Mouse (Mus musculus) v-Abl transformed pro-B cells (cell line): ENCODE measurements at regions not wholly inside any gene's neighbourhood (a gene's known extent, or its start where the extent isn't known, plus 50 kb on each side); places are given as distances from the start of the nearest gene placed in this dataset.

ENCODE experiments used
- in situ Hi-C, 2 experiments: fragments of 400-800 bp; cut with MboI; formaldehyde crosslinking; loops; one replicate each; pipeline ENCODE4 v1.15.1; 2025; ENCODE audit not compliant: unreplicated experiment in 2 of 2

DNA sequence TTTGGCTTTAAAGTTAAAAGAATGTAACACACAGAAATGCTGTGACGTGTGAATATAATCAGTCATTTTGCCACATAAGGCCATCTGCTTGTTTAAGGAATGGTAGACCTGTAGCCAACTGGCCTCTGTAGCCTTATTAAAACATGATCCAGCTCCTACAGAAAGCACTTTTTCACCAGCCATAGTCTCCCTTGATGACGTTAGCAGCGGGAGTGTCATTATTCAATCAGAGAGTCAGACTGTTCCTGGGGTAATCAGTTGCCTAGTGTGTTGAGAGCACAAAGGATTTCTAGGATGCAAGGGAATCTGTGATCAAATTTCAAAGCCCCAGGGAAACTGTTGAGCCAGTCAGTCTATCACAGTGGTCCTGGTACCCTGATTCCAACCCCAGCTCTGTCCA is 260.3 kb upstream of the Rag2 start:
- in situ Hi-C loops: no loop called here

DNA sequence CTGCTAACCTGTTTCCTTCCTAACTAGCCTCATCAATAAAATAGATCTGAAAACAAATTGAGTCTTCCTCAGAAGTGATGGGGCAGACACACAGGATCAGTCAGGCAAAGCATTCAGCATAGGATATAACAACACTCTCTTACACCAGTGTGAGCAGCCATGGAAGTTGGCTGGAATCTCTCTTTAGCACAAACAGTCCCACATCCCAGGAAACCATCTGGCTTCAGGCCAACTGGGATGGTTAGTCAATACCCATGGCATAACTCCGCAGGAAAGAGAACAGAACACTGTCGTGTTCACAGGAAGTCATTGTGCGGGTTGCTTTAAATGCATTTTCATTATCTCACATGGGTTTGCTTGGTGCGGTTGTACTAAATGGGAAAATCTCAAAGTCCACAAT is 256.2 kb upstream of the Rag2 start:
- in situ Hi-C loops: no loop called here

DNA sequence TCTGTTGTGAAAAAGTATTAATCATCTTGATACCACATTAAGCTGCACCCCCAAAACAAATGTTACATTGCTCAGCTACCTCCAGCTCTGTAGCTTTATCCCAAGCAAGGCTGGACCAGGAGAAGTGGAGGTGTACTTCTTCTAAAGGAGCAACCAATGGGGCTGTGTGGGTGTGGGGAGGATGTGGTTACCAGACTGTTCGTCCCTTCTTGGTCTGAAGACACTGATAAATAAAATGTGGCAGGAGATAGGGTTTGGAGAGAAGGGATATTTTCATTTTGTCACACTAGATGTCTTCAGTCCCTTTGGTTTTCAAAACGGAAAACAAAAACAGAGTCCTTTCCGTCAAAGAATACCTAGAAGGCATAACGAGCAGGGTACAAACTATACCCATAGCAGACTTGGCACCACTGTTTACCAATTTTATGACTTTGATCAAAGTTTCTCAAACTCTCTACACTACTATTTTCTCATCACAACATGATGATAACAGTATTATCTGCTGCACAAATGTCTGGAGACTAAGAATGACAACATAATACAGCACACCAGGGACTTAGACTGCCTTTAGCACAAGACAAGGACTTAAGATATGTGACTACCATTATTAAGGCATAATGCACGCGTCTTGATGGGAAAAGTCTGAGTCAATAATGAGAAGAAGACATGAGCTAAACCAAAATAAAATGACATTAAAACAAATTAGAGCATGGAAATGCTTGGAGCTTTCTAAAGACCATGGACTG is 253.4 kb upstream of the Rag2 start:
- in situ Hi-C loops: no loop called here

DNA sequence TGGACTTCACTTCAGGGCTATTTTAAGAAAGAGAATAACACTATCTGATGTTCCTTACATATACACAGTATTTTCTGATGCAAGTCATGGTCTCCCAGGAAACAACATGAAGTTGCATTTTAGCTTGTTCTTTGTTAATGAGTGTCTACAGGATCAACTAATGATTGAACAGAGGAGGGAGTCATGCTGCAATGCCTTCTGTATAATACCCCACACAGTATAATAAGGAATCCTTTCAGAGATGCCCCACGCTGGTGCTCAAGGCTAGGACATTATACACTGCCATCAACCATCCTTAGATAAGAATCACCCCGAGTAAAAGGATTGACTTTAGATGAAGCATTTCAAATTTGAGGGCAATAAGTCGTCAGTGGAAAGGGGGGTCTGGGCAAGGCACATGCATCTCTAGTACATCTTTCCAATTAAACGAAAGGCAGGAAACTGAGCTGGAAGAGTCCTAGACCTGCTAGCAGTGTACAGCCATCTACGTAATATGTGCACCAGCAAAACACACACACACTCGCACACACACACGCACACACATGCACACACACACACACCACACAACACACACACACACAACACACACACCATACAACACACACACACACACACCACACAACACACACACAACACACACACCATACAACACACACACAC is 252.6 kb upstream of the Rag2 start:
- in situ Hi-C loops: no loop called here

DNA sequence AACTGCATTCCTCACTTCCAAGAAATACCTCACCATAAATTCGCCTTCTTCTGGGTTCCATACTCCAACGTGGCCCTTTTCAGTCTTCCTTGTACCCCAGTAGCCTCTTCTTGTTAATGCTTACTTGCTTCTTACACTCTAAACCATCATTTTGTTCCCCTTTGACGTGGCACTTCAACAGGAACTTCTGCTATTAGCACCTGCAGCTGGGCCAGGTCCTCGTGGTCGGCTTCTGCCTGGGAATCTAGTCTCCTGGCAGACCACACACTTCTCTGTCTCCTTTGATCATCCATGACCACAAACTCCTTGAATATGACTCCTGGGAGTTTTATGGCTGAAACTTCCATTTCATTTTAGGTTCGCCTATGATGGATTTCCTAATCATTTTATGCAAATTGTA is 243.9 kb upstream of the Rag2 start:
- in situ Hi-C loops: no loop called here

DNA sequence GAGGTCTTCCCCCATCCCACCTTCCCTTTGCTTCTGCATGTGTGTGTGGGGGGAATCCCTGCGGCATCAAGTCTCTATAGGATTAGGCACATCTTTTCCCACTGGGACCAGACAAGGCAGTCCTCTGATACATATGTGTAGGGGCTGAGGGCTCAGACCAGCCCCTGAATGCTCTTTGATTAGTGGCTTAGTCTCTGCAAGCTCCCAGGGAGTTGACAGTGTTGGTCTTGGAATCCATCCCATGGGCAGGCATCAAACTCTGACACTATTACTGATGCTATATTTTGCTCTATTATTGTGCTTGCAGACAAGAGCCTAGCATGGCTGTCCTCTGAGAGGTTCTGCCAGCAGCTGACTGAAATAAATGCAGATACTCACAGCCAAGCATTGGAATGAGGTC is 209.5 kb upstream of the Rag2 start:
- in situ Hi-C loops: no loop called here

DNA sequence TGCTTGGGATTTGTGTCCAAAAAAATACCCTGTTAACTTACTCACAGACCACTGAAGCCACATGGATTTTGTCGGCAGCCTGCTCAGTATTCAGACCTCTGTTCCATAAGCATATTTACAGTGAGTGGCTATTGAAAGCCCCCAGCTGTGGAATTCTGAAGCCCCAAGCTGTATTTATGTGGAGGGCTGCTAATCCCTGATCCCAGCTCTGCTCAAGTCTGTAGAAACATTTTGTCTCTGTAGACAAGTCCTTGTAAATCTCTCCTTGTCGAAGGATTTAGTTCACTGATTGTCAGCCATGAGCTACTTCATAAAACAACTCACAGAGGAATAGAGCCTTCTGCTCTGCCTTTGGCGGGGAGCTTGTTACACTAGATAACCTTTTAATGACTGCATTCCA is 207.8 kb upstream of the Rag2 start:
- in situ Hi-C loops: no loop called here

DNA sequence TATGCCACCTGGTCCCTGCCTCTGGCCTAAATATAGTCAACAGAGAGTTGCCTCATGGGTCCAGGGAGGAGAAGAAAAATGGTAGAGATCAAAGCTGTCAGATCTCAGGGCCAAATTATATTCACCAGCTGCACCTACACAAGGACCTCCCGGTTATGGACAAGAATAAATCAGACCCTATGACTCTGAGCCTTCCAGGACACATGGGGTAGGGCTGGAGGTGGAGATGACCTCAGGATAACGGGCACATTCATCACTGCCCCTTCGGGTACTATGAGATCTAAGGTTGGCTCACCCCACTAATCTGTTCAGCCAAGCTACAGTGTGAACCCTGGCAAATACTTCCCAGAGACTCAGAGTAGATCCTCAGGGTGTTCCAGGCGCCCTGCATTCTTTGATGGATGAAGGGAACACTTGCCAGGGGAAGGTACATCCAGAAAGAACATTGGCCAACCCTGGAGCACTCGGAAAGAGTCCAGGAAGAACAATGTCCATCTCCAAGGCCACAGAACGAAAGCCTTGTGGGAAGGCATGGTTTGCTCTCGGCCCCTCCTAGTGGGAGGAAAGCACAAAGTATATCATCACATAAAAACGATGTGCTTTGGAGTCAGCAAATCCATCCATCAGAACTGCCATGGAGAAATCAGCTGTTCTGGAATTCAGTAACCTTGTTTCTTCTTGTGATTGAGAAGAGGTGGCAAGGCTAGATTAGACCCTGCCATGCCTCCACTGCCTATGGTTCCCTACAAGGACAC is 191.2 kb upstream of the Rag2 start:
- in situ Hi-C loops: no loop called here

DNA sequence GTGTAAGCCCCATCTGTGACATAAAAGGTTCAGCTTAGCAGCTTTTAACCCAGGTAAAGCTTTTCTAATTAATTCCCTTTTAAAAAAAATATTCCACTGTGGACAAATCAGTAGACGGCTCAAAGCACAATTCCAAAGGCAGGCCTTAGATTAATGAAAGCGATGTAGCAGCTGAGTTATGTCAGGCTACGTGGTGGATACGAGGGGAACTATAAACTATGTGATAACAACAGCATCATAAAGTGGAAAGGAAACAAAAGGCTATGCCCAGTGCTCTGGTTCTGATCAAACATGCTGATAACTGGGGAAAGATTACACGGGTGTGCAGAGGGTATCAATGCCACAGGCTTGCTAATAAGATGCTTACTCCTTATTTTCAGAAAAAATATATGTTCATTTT is 184.3 kb upstream of the Rag2 start:
- in situ Hi-C loops: no loop called here

DNA sequence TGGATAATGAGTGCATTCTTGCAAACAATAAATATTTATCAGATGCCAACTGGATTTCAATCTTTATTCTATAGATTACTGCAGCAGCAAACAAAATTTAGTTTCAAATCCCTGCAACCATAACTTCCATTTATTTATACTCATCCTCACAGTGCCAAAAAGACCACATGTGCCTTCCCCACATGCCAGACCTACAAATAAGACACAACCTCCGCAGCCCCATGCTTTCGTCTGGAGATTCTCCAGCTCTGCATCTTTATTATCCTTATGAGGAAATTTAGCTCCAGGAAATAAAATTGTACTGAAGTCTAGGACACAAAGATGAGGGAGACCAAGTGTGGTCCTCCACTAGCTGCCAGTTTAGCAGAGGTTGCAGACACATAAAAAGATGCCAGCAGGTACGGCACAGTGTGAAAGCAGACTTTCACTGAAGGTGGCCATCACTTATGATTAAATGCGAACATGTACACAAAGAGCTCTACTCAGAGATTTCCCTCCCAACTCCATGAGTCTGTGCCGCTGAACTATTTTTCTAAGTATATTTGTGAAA is 183.4 kb upstream of the Rag2 start:
- in situ Hi-C loops: no loop called here

DNA sequence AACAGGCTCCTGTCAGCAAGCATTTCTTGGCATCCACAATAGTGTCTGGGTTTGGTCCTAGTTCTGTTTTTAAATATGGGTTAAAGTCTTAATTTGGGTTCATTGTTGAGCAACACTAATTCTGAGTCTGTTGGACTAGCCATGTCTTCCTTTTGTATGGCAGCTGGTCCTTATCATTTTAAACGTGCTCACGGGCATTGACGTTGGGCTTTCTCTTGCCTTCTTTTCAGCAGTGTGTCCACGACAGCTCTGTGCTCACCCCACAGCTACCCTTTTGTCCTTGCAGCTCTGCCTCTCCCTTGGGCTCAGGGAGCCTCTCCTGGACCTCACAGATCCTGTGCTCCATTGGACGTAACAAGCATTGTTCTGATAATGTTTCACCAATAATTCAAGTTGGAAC is 168.9 kb upstream of the Rag2 start:
- in situ Hi-C loops: loop anchor here (25.0 kb wide), 4 partner anchors 382 to 1882 kb away; partner anchors contain the start of gene Fjx1 (in 1 of the 2)

DNA sequence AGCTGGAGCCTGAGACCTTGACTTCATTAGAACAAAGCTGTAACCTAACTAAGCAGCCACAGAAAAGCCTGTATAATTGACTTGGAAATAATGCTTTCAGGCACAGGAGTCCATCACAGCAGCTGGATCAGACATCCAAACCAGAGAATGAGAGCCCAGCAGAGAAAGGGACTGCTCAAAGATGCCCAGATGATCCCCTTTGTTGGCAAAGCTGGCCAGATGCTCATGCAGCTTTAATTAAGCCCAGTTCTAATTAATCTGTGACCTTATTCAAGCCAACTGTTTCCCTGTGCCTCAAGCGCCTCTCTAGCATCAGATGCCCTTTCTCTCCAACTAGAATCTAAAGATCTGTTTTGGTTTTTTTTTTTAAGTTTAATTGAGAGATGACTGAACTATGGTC is 165.6 kb upstream of the Rag2 start:
- in situ Hi-C loops: loop anchor here (25.0 kb wide), 4 partner anchors 378 to 1878 kb away; partner anchors contain the start of gene Fjx1 (in 1 of the 2)

DNA sequence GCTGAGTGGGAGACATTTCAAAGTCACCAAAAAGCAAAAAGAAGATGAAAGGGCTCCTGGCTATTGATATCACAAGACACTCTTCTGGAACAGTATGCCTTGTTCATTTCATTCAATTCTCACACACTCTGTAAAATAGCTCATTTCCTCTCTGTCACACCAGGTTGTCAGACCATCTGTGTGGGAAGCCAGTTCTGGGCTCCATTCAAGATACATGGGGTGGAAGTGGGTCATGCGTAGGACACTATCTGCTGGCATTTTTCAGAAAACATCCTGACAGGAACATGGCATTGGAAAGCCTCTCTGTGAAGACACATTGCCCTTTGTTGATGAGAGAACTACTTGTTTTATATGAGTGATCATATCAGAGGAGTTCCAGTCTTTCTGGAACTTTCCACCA is 162.1 kb upstream of the Rag2 start:
- in situ Hi-C loops: loop anchor here (25.0 kb wide), 4 partner anchors 375 to 1875 kb away; partner anchors contain the start of gene Fjx1 (in 1 of the 2)

DNA sequence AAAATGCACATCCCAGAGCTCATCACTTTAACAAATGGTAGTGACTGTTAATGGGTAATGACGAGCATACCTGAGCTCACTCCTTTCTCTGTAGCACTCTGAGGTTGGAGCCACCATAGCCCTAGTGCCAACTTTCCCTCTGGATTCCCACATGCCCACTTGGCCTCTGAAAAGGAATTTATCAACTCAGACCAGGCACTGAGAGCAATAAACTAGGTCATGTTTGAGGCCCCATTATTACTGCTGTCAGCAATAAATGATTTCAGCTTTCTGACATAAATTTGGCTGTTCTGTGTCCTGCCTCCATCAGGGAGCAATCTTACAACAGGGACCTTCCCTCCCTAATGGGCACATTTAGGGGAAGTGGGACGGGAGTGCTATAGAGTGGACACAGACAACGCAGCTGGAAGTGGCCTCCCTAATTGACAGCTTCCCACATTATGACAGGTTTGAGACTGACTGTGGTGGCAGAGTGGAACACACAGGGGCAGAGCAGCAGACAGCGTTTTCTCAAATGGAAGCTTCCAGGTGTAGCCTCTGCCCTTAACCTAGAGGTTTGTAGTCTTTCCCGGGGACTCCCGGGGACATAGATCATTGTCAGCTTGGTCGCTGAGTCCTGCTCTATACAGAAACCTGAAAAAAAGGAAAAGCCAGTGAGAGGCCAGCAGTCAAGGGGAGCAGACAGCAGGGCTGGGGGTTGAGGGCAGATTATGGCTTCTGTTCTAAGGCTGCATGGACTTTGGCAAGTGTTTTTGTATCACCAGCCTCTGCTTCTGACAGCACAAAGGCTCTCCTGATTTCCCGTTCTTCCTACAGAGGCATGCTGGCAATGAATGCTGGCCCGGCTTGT is 160.0 kb upstream of the Rag2 start:
- in situ Hi-C loops: loop anchor here (25.0 kb wide), 4 partner anchors 373 to 1873 kb away; partner anchors contain the start of gene Fjx1 (in 1 of the 2)

DNA sequence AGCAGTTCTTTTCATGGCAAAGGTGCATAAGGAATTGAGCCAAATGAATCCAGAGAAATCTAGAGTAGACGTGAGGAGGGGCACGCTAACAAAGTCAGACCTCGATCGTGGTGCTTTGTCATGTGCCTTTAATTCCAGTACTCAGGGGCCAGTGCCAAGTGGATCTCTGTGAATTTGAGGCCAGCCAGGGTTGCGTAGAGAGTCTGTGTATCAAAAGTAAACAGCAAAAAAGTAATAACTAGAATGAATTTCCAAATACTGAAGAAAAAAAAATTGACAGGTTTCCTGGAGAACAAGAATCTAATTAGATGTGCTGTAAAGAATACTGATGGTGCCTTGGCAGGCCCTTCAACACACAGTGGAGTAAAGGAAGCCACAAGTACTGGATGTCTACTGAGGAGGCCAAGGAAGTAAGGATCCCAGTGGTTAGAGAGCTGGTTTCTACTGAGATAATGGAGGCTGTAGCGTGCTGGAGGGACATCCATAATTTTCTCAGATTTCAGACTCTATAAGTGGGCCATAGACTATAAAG is 153.9 kb upstream of the Rag2 start:
- in situ Hi-C loops: loop anchor here (5.0 to 25.0 kb wide), 8 partner anchors 57 to 1867 kb away; partner anchors contain the start of gene Fjx1 (in 1 of the 2)

DNA sequence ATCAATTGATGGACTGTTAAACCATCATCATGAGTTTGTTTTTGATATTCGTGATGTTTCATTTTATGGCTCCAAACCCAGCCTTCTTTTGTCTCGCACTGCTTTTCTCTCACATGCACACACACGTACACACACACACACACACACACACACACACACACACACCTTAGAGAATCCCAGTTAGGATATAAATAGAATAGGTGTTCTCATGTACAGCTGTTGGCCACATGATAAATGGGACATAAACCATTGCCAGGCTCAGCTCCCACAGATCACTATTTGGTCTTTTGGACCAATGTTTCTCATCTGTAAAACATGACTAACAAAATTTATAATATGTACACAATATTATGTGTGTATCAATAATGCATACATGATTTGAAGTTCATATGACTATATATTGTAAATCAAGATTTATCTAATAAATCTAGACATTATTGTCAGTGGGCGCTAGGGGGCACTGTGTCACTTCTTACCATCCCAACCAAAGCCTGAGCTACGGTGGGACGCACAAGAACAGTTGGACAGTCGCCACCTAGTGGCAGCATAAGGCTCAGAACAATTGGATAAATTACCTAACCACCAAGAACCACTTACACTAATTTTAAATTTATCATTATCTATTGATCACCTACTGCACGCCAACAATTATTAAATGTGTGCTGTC is 151.9 kb upstream of the Rag2 start:
- in situ Hi-C loops: loop anchor here (5.0 to 25.0 kb wide), 8 partner anchors 55 to 1865 kb away; partner anchors contain the start of gene Fjx1 (in 1 of the 2)

DNA sequence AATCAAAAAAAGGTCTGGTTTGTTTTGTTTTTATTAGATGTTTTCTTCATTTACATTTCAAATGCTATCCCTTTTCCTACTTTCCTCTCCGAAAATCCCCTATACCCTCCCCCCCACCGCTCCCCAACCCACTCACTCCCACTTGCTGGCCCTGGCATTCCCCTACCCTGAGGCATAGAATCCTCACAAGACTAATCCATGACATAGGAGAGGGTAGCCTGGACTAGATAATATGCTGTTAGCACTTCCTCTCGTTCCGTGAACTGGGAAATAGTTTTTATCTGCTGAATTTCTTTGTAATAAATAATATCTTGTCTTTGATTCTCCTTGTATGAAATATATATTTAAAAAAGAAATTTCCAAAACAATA is 151.4 kb upstream of the Rag2 start:
- in situ Hi-C loops: loop anchor here (5.0 to 25.0 kb wide), 8 partner anchors 54 to 1864 kb away; partner anchors contain the start of gene Fjx1 (in 1 of the 2)

DNA sequence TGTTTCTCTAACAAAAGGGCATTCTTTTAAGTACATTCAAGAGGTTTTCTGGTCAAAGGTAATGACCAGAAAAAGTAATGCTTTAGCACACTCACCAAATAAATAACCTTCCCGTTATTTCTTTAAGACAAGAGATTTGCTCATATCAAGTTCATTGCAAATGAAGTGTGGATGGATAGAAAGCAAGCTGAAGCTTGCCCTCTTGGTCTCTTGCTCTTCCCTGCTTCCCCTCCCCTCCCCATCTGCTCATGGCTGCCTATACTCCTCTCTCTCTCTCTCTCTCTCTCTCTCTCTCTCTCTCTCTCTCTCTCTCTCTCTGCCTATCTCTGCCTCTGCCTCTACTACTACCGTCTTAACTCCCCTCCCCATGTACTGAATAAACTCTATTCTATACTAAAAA is 147.7 kb upstream of the Rag2 start:
- in situ Hi-C loops: loop anchor here in 1 of 2 experiments (10.0 kb wide), 1 partner anchor 108 kb away; no protein-coding TSS in a partner anchor

DNA sequence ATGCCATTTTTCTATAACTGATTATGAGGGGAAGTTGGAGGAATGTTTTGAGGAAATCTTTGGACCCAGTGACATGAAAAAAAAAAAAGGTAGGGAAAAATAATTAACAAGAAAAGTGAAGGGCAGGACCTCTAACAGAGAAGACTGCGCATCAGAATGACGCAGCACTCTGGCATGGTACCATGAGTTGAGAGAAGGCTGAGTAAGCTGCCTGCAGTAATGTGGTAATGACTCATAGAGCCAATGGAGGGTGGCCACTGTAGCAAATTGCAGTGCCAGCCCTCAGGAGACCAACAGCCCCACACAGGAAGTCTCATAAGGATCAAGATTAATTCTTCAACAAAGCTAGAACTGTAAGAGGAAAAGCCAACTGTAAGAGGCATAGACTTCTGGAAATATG is 134.3 kb upstream of the Rag2 start:
- in situ Hi-C loops: no loop called here
